Mouse (Mus musculus): ENCODE results near the gene Fgd4. TPM values are rescaled to one million over a fixed set of nuclear protein-coding genes. Genes with fewer than 3 reads are reported as not detected.

The Fgd4 gene
- polyA plus RNA-seq, 1 experiment from 2014 or later = 30.1 TPM

DNA sequence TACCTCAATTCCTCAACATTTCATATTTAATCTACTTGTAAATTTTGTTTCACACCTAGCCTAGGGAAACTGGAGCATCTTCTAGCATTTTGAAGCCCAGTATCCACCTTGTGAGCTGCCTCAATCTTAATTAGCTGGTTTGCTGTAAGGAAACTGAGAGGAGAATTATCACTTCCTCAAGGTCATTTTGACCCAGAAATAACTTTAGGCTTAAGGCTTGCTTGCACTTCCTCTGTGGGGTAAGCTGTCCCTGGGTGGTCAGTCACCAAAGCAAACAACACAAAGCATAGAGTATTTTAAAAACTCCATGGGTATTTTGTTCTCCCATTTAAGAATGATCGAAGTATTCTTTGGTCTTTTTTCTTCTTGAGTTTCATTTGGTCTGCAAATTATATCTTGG, 27.2 kb downstream of the Fgd4 start:
- 94% methylated on average over 1 of the region's 1 CpGs for WGBS
- no peak for ATAC-seq (ENCODE audit: low read depth)
- H3K4me2 ChIP-seq (ENCODE audit: low read depth, low read length) = no peak overlapping the region
- H3K4me3 ChIP-seq (ENCODE audit: low read depth, low read length) = no peak overlapping the region
- no peaks in the 10 kb centered on the region for H3K4me1 ChIP-seq (ENCODE audit: control insufficient read depth, insufficient read depth, low read length)
- H3K9ac ChIP-seq (replicated peaks; ENCODE audit: low read depth, low read length) = no peak overlapping the region
- H3K9me3 ChIP-seq (ENCODE audit: control insufficient read depth, low read length) = no peaks in the 10 kb centered on the region
- no peaks in the 10 kb centered on the region for H3K27me3 ChIP-seq (ENCODE audit: control insufficient read depth, insufficient read depth, low read length)
- no peaks in the 10 kb centered on the region for H3K36me3 ChIP-seq (ENCODE audit: control insufficient read depth, insufficient read depth, low read length)
- no peak overlapping the region for H3K27ac ChIP-seq (ENCODE audit: low read depth, low read length)

- H3K27ac ChIP-seq (ENCODE audit: low read depth, low read length) = no peak overlapping the region
- no peaks in the 10 kb centered on the region for H3K9me3 ChIP-seq (ENCODE audit: control insufficient read depth, low read length)
- H3K27me3 ChIP-seq (ENCODE audit: control insufficient read depth, insufficient read depth, low read length) = no peaks in the 10 kb centered on the region
- no peak overlapping the region for H3K4me3 ChIP-seq (ENCODE audit: low read depth, low read length)
- H3K36me3 ChIP-seq (ENCODE audit: control insufficient read depth, insufficient read depth, low read length) = no peaks in the 10 kb centered on the region
- WGBS = 79% methylated on average over 3 of the region's 3 CpGs
- H3K4me2 ChIP-seq (ENCODE audit: low read depth, low read length) = no peak overlapping the region
- H3K9ac ChIP-seq (replicated peaks; ENCODE audit: low read depth, low read length) = no peak overlapping the region
- ATAC-seq (ENCODE audit: low read depth) = no peak
- no peaks in the 10 kb centered on the region for H3K4me1 ChIP-seq (ENCODE audit: control insufficient read depth, insufficient read depth, low read length)
Measured at GRCm38 (mm10) chr16:16571356-16571755, 29.0 kb downstream of the Fgd4 start.

DNA sequence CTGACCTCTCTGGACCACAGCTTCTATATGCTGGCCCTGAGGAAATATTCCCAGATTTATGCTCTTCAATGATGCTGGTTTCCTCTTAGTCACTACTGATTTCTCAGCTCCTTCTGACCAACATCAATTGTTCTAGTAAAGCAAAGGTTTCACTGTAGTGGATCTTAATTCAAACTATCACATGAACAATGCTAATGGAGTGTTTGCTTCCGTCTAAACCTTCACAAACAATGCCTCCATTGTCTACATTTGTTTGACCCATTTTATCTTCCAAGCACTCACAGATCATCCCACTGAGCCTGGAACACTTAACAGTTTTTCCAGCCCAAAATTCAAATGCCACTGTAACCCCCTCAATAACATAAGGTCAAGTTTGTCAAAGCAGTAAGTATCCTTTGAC, 33.6 kb downstream of the Fgd4 start:
- H3K4me1 ChIP-seq (ENCODE audit: control insufficient read depth, insufficient read depth, low read length) = no peaks in the 10 kb centered on the region
- no peak overlapping the region for H3K4me3 ChIP-seq (ENCODE audit: low read depth, low read length)
- no peaks in the 10 kb centered on the region for H3K36me3 ChIP-seq (ENCODE audit: control insufficient read depth, insufficient read depth, low read length)
- no peak overlapping the region for H3K4me2 ChIP-seq (ENCODE audit: low read depth, low read length)
- no peaks in the 10 kb centered on the region for H3K9me3 ChIP-seq (ENCODE audit: control insufficient read depth, low read length)
- ATAC-seq (ENCODE audit: low read depth) = no peak
- no peak overlapping the region for H3K27ac ChIP-seq (ENCODE audit: low read depth, low read length)
- no peaks in the 10 kb centered on the region for H3K27me3 ChIP-seq (ENCODE audit: control insufficient read depth, insufficient read depth, low read length)
- H3K9ac ChIP-seq (replicated peaks; ENCODE audit: low read depth, low read length) = no peak overlapping the region
- 19% methylated on average over 1 of the region's 1 CpGs for WGBS

DNA sequence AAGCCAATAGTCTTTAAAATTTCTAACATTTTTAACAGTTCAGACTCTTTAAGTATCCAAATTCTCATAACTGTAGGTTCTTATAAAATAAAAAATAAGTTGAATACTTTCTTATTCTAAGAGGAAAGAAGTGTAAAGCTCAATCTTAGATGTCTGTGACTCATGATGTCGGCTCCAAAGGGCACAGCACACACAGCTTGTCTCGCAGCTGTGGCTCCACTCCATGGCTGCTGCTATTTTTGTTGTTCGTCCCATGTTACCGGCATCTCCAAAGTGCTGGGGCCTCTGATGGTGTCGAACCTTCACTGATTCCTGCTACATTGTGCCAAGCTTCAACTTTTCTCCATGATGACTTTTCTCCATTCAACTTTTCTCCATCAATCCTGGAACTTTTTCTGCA, 34.1 kb downstream of the Fgd4 start:
- Histone ChIP-seq H3K4me1 (ENCODE audit: control insufficient read depth, insufficient read depth, low read length) (no peaks in the 10 kb centered on the region), H3K27ac (ENCODE audit: low read depth, low read length) (no peak overlapping the region), H3K27me3 (ENCODE audit: control insufficient read depth, insufficient read depth, low read length) (no peaks in the 10 kb centered on the region), H3K9ac (replicated peaks; ENCODE audit: low read depth, low read length) (no peak overlapping the region), H3K4me3 (ENCODE audit: low read depth, low read length) (no peak overlapping the region), H3K4me2 (ENCODE audit: low read depth, low read length) (no peak overlapping the region), H3K36me3 (ENCODE audit: control insufficient read depth, insufficient read depth, low read length) (no peaks in the 10 kb centered on the region), H3K9me3 (ENCODE audit: control insufficient read depth, low read length) (no peaks in the 10 kb centered on the region)
- no peak for ATAC-seq (ENCODE audit: low read depth)
- 88% methylated on average over 5 of the region's 5 CpGs for WGBS

GRCm38 (mm10) chr16:16565786-16566185, 34.6 kb downstream of the Fgd4 start:
- Histone ChIP-seq H3K4me2 (ENCODE audit: low read depth, low read length) (no peak overlapping the region), H3K27me3 (ENCODE audit: control insufficient read depth, insufficient read depth, low read length) (no peaks in the 10 kb centered on the region), H3K27ac (ENCODE audit: low read depth, low read length) (no peak overlapping the region), H3K4me1 (ENCODE audit: control insufficient read depth, insufficient read depth, low read length) (no peaks in the 10 kb centered on the region), H3K9me3 (ENCODE audit: control insufficient read depth, low read length) (no peaks in the 10 kb centered on the region), H3K9ac (replicated peaks; ENCODE audit: low read depth, low read length) (no peak overlapping the region), H3K36me3 (ENCODE audit: control insufficient read depth, insufficient read depth, low read length) (no peaks in the 10 kb centered on the region), H3K4me3 (ENCODE audit: low read depth, low read length) (no peak overlapping the region)
- ATAC-seq (ENCODE audit: low read depth) = no peak

DNA sequence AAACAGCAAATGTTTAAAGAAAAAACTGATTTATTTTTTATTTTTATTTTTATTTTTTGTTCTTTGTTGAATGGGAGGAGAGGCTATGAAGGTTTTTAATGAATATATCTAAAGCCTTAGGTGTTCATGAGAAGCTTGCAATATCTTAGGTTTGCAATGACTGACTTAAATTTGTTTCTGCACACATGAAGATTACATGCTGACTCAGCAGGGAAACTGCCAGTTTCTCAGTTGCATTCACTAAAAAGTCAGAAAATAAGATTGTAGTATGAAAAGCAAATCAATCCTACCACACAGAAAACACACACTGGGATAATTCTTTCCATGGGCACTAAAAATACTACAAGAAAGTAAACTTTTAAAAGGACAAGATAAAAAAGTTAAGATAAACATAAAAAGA, 39.6 kb downstream of the Fgd4 start:
- ATAC-seq (ENCODE audit: low read depth) = no peak
- Histone ChIP-seq H3K27me3 (ENCODE audit: control insufficient read depth, insufficient read depth, low read length) (no peaks in the 10 kb centered on the region), H3K9me3 (ENCODE audit: control insufficient read depth, low read length) (no peaks in the 10 kb centered on the region)

DNA sequence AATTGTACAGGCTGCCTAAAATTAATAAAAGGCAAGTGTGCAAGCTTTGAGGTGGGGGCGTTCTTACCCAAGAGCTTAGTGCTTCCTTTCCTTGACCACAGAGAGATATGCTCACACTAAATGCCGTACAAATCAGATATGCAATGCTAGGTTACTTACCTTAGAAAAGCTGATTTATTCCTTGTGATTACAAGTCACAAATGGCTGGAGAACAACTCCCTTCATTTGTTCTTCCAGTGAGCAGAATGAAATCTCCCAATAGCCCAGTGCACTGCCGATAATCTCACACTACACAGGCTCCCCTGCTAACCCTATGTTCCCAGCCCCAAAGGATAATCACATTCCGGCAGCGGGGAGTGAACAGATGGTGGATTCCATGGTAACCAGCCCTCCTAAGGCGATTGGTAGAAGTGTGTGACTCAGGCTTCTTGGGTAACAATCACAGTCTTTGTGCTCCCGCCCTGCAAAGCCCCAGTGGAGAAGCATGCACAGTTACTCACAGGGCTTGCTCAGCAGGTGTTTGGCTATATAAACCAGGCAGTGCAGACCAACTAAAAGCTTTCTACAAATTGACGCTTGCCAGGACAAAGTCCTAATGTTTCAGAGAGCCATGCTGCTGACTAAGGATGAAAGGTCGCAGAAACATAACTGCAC, 40.3 kb downstream of the Fgd4 start:
- Histone ChIP-seq H3K4me2 (ENCODE audit: low read depth, low read length) (peak overlapping the region; percentile 54), H3K36me3 (ENCODE audit: control insufficient read depth, insufficient read depth, low read length) (no peaks in the 10 kb centered on the region), H3K4me3 (ENCODE audit: low read depth, low read length) (peak overlapping the region; percentile 52), H3K27ac (ENCODE audit: low read depth, low read length) (peak overlapping the region; percentile 82), H3K9ac (replicated peaks; ENCODE audit: low read depth, low read length) (peak overlapping the region; percentile 55), H3K9me3 (ENCODE audit: control insufficient read depth, low read length) (no peaks in the 10 kb centered on the region), H3K27me3 (ENCODE audit: control insufficient read depth, insufficient read depth, low read length) (no peaks in the 10 kb centered on the region), H3K4me1 (ENCODE audit: control insufficient read depth, insufficient read depth, low read length) (peaks cover 9% of the 10 kb centered on the region)
- 3% methylated on average over 9 of the region's 9 CpGs for WGBS
- peak; percentile 99 for ATAC-seq (ENCODE audit: low read depth)

More for the DNA sequence above, 39.6 kb downstream of the Fgd4 start:
- Histone ChIP-seq H3K4me1 (ENCODE audit: control insufficient read depth, insufficient read depth, low read length) (peaks cover 9% of the 10 kb centered on the region), H3K9ac (replicated peaks; ENCODE audit: low read depth, low read length) (no peak overlapping the region), H3K4me3 (ENCODE audit: low read depth, low read length) (no peak overlapping the region), H3K36me3 (ENCODE audit: control insufficient read depth, insufficient read depth, low read length) (no peaks in the 10 kb centered on the region), H3K27ac (ENCODE audit: low read depth, low read length) (no peak overlapping the region), H3K4me2 (ENCODE audit: low read depth, low read length) (no peak overlapping the region; the same call in 1 of the 2 replicates)

DNA sequence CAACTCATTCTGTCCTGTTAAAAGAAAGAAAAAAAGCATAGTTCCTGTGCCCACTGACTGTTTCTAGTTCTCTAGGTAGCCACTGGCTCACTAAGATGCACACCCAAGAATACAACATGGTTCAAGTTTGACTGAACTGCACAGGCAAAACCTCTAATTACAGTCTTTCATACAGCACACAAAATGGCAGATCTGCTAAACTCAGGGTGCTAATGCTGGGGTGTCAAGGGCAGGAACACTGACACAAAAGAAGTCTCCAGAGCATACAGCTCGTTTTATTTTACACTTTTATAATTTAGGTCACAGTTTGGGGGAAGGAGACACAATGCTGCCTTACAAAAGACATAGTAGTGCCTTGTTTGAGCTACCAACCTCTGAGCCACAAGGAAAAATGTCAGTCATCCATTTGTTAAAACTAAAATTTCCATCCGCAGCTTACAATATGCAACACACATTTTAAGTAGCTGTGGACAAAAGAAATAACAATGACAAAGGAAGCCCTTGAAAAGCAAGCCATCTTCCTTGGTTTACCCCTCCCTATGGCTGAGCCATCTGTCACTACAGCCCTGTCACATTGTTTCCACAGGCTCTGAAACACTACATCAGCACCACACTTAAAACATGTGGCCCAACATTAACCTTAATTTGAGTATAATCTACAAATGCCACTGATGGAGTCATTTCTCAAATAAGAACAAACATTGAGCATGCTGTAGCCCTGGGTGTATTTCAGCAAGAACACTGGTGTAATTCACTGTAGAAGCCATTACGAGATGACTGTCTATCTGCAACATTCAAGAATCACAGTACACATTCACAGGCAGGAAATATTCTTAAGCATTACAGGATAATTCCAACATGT, 41.1 kb downstream of the Fgd4 start:
- WGBS = 5% methylated on average over 3 of the region's 3 CpGs
- H3K9me3 ChIP-seq (ENCODE audit: control insufficient read depth, low read length) = no peaks in the 10 kb centered on the region
- peak overlapping the region; percentile 54 for H3K4me2 ChIP-seq (ENCODE audit: low read depth, low read length)
- peak overlapping the region; percentile 82 for H3K27ac ChIP-seq (ENCODE audit: low read depth, low read length)
- peak; percentile 63 for ATAC-seq (ENCODE audit: low read depth)
- no peaks in the 10 kb centered on the region for H3K27me3 ChIP-seq (ENCODE audit: control insufficient read depth, insufficient read depth, low read length)
- no peaks in the 10 kb centered on the region for H3K36me3 ChIP-seq (ENCODE audit: control insufficient read depth, insufficient read depth, low read length)
- peak overlapping the region; percentile 55 for H3K9ac ChIP-seq (replicated peaks; ENCODE audit: low read depth, low read length)
- peaks cover 9% of the 10 kb centered on the region for H3K4me1 ChIP-seq (ENCODE audit: control insufficient read depth, insufficient read depth, low read length)
- H3K4me3 ChIP-seq (ENCODE audit: low read depth, low read length) = peak overlapping the region; percentile 52

- H3K9me3 ChIP-seq (ENCODE audit: control insufficient read depth, low read length) = no peaks in the 10 kb centered on the region
- peak overlapping the region; percentile 52; the same call in 1 of the 2 replicates for H3K4me3 ChIP-seq (ENCODE audit: low read depth, low read length)
- H3K36me3 ChIP-seq (ENCODE audit: control insufficient read depth, insufficient read depth, low read length) = no peaks in the 10 kb centered on the region
- no peak overlapping the region for H3K9ac ChIP-seq (replicated peaks; ENCODE audit: low read depth, low read length)
- no peaks in the 10 kb centered on the region for H3K27me3 ChIP-seq (ENCODE audit: control insufficient read depth, insufficient read depth, low read length)
- peak overlapping the region; percentile 54 for H3K4me2 ChIP-seq (ENCODE audit: low read depth, low read length)
- ATAC-seq (ENCODE audit: low read depth) = no peak
- H3K4me1 ChIP-seq (ENCODE audit: control insufficient read depth, insufficient read depth, low read length) = peaks cover 9% of the 10 kb centered on the region
- H3K27ac ChIP-seq (ENCODE audit: low read depth, low read length) = no peak overlapping the region
- WGBS = 73% methylated on average over 4 of the region's 4 CpGs
Measured at GRCm38 (mm10) chr16:16557738-16558137, 42.6 kb downstream of the Fgd4 start.

All from neural tube, embryonic 14.5 days (tissue).